Mouse (Mus musculus): ENCODE measurements around the gene Cttn.

DNA sequence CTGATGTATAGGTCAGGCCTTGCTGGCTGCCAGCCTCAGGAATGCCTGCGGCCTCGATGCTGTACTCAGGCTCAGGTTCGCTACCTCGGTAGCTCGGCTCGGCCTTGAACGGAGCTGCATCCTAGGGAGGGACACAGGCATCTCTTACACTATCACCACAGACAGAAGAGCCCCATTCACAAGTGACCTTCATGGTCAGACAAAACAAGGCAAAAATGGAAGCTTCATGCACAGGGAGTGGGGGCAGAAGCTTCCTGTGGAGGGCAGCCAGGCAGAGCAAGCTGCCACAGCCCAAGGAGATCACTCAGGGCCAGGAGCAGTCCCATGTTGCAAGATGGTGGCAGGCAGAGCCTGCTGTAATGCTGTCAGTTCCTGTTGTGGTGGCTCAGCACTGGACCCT lies 32.0 kb downstream of the Cttn start:
- TF ChIP-seq POLR2A (IDR thresholded peaks at IDR 0.05; ENCODE audit: low read depth, low read length), result no peak
- no peak for TF ChIP-seq CTCF (conservative IDR thresholded peaks at IDR 0.05; ENCODE audit: insufficient read depth, insufficient read length, low read depth, low read length)
